Comparison of ENCODE assay signal across 22 mouse cellular contexts in genomic region chr4:151555505-151555904, GRCm38 (mm10).
"Had no signal": no experiment of that assay in that cellular context is flagged by ENCODE, and none has a peak within 500 bp of the region (broad histone marks: within the 10 kb centered on the region; RNA-seq: fewer than 3 reads in every experiment).

No protein-coding gene starts in this region.

- ATAC-seq: intestine, embryonic 16.5 days; liver, postnatal 0 days; midbrain, embryonic 15.5 days had no signal

- H3K27ac ChIP-seq: limb, embryonic 12.5 days; limb, embryonic 15.5 days; liver, embryonic 14.5 days; midbrain, embryonic 12.5 days; midbrain, embryonic 15.5 days; neural tube, embryonic 12.5 days; neural tube, embryonic 15.5 days; stomach, postnatal 0 days had no signal

- H3K27me3 ChIP-seq: midbrain, embryonic 15.5 days; neural tube, embryonic 12.5 days; neural tube, embryonic 15.5 days had no signal

- H3K36me3 ChIP-seq: limb, embryonic 12.5 days; limb, embryonic 15.5 days; midbrain, embryonic 12.5 days; midbrain, embryonic 15.5 days; neural tube, embryonic 12.5 days; neural tube, embryonic 15.5 days had no signal

- H3K9ac ChIP-seq: limb, embryonic 12.5 days; limb, embryonic 15.5 days; liver, embryonic 14.5 days; liver, postnatal 0 days; midbrain, embryonic 12.5 days; midbrain, embryonic 15.5 days; neural tube, embryonic 12.5 days; neural tube, embryonic 15.5 days had no signal

- H3K9me3 ChIP-seq: limb, embryonic 12.5 days; limb, embryonic 15.5 days; midbrain, embryonic 12.5 days; midbrain, embryonic 15.5 days; neural tube, embryonic 12.5 days; neural tube, embryonic 15.5 days had no signal

- H3K4me2 ChIP-seq: limb, embryonic 12.5 days; limb, embryonic 15.5 days; liver, embryonic 11.5 days; midbrain, embryonic 12.5 days; midbrain, embryonic 15.5 days; neural tube, embryonic 12.5 days; neural tube, embryonic 15.5 days had no signal

- H3K4me3 ChIP-seq: limb, embryonic 12.5 days; limb, embryonic 15.5 days; midbrain, embryonic 12.5 days; midbrain, embryonic 15.5 days; neural tube, embryonic 12.5 days; neural tube, embryonic 15.5 days had no signal

- DNase-seq: kidney, adult 18-20 months; kidney, adult 9 months; kidney, postnatal 14 days; kidney, postnatal 4 days; left cerebral cortex, postnatal 4 days; liver, postnatal 0 days; right cerebral cortex, adult 18-20 months; right cerebral cortex, postnatal 14 days; right cerebral cortex, postnatal 4 days; thymus, adult 2 months; thymus, postnatal 14 days; thymus, postnatal 4 days had no signal
